Mouse (Mus musculus) cerebral cortex, adult 2 months (tissue): ENCODE results near the gene Scyl1.

ENCODE experiments used
- WGBS: fragments of 180-500 bp; shearing (Covaris S2); methylation state at CpG from one replicate; pipeline ENCODE4 v1.1.7; 2018; 5-methylcytosine and 5-hydroxymethylcytosine counted together

Scyl1 gene

GRCm38 (mm10) chr19:5715793-5716688, 55.2 kb downstream of the Scyl1 start:
- 34% methylated on average over 43 of the region's 43 CpGs for WGBS

- 19% methylated on average over 2 of the region's 2 CpGs for WGBS
These were observed 57.5 kb downstream of the Scyl1 start for GRCm38 (mm10) chr19:5713730-5714129.

- WGBS, result 68% methylated on average over 5 of the region's 5 CpGs
These were observed 58.0 kb downstream of the Scyl1 start for GRCm38 (mm10) chr19:5713255-5713654.

GRCm38 (mm10) chr19:5711907-5712460, 59.2 kb downstream of the Scyl1 start:
- 85% methylated on average over 14 of the region's 14 CpGs for WGBS

- 8% methylated on average over 3 of the region's 3 CpGs for WGBS
These were observed 60.0 kb downstream of the Scyl1 start for GRCm38 (mm10) chr19:5711218-5711617.

GRCm38 (mm10) chr19:5710581-5710980, 60.6 kb downstream of the Scyl1 start:
- WGBS, result 89% methylated on average over 8 of the region's 8 CpGs

GRCm38 (mm10) chr19:5710068-5710467, 61.2 kb downstream of the Scyl1 start:
- WGBS, result 89% methylated on average over 6 of the region's 6 CpGs
